Mouse (Mus musculus) gastrocnemius, adult 2 months (tissue): Measurements from ENCODE around the gene 0610010K14Rik. TPM values are rescaled to one million over a fixed set of nuclear protein-coding genes. Genes with fewer than 3 reads are reported as not detected.

Experiments
- DNase-seq: peaks from one replicate; pipeline ENCODE4 v3.0.0; 2022
- H3K27ac ChIP-seq: fragments of 200-600 bp; 2 replicates; pipeline ENCODE4 v1.8.1; 2022; ENCODE audit warnings: mild to moderate bottlenecking
- H3K4me3 ChIP-seq: fragments of 200-600 bp; 2 replicates; pipeline ENCODE4 v1.8.1; 2022; ENCODE audit warnings: mild to moderate bottlenecking, moderate library complexity
- CTCF ChIP-seq: fragments of 200-600 bp; IDR thresholded peaks from 2 replicates; pipeline ENCODE4 v1.8.1; 2022; ENCODE audit warnings: antibody characterized with exemption, mild to moderate bottlenecking, moderate library complexity
- intact Hi-C: fragments of 180-260 bp; cut with DNase I; formaldehyde crosslinking; loops from one replicate; pipeline ENCODE4 v1.15.1; 2025
- total RNA-seq, 2 experiments: library from RNA; stranded (reverse); gene quantifications; 2 replicates each; pipeline ENCODE4 v1.2.3; 2021

The 0610010K14Rik gene
- total RNA-seq, 2 experiments from 2014 or later, result 33.4 to 37.0 TPM

GRCm38 (mm10) chr11:70230239-70230727 is 7.4 kb downstream of the 0610010K14Rik start:
- DNase-seq, result peak; percentile 90
- Histone ChIP-seq H3K4me3 (peak overlapping the region; percentile 73), H3K27ac (peak overlapping the region; percentile 92)
- intact Hi-C loops, result no loop called here
- peak; percentile 100 for TF ChIP-seq CTCF

- no peak for TF ChIP-seq CTCF
- Histone ChIP-seq H3K4me3 (peak within 1 kb of the TSS; percentile 73), H3K27ac (peak within 1 kb of the TSS; percentile 92)
- intact Hi-C loops, result no loop called here
- DNase-seq, result no peak
Measured at GRCm38 (mm10) chr11:70229260-70230010, 8.3 kb downstream of the 0610010K14Rik start, which contains the start of gene Bcl6b. Gene Bcl6b (minus strand): TSS chr11:70229798.

GRCm38 (mm10) chr11:70228828-70229227 is 8.9 kb downstream of the 0610010K14Rik start:
- intact Hi-C loops, result no loop called here
- no peak for TF ChIP-seq CTCF

GRCm38 (mm10) chr11:70227661-70228245 is 10.0 kb downstream of the 0610010K14Rik start:
- Histone ChIP-seq H3K4me3 (peak overlapping the region; percentile 73), H3K27ac (peak overlapping the region; percentile 92)
- DNase-seq, result no peak
- intact Hi-C loops, result no loop called here
- no peak for TF ChIP-seq CTCF

More at GRCm38 (mm10) chr11:70228828-70229227, 8.9 kb downstream of the 0610010K14Rik start:
- H3K27ac ChIP-seq, result peak overlapping the region; percentile 92
- peak; percentile 85 for DNase-seq
- H3K4me3 ChIP-seq, result peak overlapping the region; percentile 73

GRCm38 (mm10) chr11:70227126-70227525 is 10.6 kb downstream of the 0610010K14Rik start:
- no peak for TF ChIP-seq CTCF
- Histone ChIP-seq H3K27ac (peak overlapping the region; percentile 92), H3K4me3 (peak overlapping the region; percentile 73)
- DNase-seq, result no peak
- intact Hi-C loops, result no loop called here

- TF ChIP-seq CTCF, result no peak
- H3K4me3 ChIP-seq, result peak overlapping the region; percentile 73
- peak overlapping the region; percentile 92 for H3K27ac ChIP-seq
- intact Hi-C loops, result no loop called here
- no peak for DNase-seq
Measured at GRCm38 (mm10) chr11:70226602-70226890, 11.2 kb downstream of the 0610010K14Rik start.

- peak; percentile 19 for DNase-seq
- intact Hi-C loops, result no loop called here
- peak overlapping the region; percentile 73 for H3K4me3 ChIP-seq
Measured at GRCm38 (mm10) chr11:70225798-70226601, 11.7 kb downstream of the 0610010K14Rik start.

GRCm38 (mm10) chr11:70223724-70224123 is 14.0 kb downstream of the 0610010K14Rik start:
- no peak for TF ChIP-seq CTCF
- peak overlapping the region; percentile 78 for H3K4me3 ChIP-seq
- DNase-seq, result no peak
- peak overlapping the region; percentile 92 for H3K27ac ChIP-seq
- intact Hi-C loops, result no loop called here

More at GRCm38 (mm10) chr11:70225798-70226601, 11.7 kb downstream of the 0610010K14Rik start:
- peak overlapping the region; percentile 92 for H3K27ac ChIP-seq
- TF ChIP-seq CTCF, result no peak

GRCm38 (mm10) chr11:70221603-70222500 is 15.9 kb downstream of the 0610010K14Rik start:
- intact Hi-C loops, result no loop called here

GRCm38 (mm10) chr11:70220731-70221602 is 16.7 kb downstream of the 0610010K14Rik start, which contains the start of gene Slc16a13:
Gene Slc16a13 (minus strand): TSS chr11:70221064.
- intact Hi-C loops, result no loop called here
- Histone ChIP-seq H3K4me3 (peak within 1 kb of the TSS; percentile 78), H3K27ac (peak within 1 kb of the TSS; percentile 90)
- no peak for TF ChIP-seq CTCF
- DNase-seq, result peak; percentile 89

More at GRCm38 (mm10) chr11:70221603-70222500, 15.9 kb downstream of the 0610010K14Rik start:
- DNase-seq, result no peak
- H3K4me3 ChIP-seq, result peak overlapping the region; percentile 78
- H3K27ac ChIP-seq, result peak overlapping the region; percentile 90
- TF ChIP-seq CTCF, result no peak

GRCm38 (mm10) chr11:70220323-70220722 is 17.4 kb downstream of the 0610010K14Rik start:
- peak overlapping the region; percentile 90 for H3K27ac ChIP-seq
- intact Hi-C loops, result no loop called here
- no peak for TF ChIP-seq CTCF
- peak; percentile 34 for DNase-seq
- H3K4me3 ChIP-seq, result peak overlapping the region; percentile 78
